Mouse (Mus musculus) liver, postnatal 0 days (tissue): ENCODE results near the gene Ptges3.

Experiments
- CTCF ChIP-seq: sonication (generic); IDR thresholded peaks from 2 replicates; pipeline ENCODE4 v1.5.1; 2016; ENCODE audit warnings: antibody characterized with exemption, low read depth
- EP300 ChIP-seq: IDR thresholded peaks from 2 replicates; pipeline ENCODE4 v1.6.1; 2016; ENCODE audit warnings: antibody characterized with exemption, low read depth, mild to moderate bottlenecking

DNA sequence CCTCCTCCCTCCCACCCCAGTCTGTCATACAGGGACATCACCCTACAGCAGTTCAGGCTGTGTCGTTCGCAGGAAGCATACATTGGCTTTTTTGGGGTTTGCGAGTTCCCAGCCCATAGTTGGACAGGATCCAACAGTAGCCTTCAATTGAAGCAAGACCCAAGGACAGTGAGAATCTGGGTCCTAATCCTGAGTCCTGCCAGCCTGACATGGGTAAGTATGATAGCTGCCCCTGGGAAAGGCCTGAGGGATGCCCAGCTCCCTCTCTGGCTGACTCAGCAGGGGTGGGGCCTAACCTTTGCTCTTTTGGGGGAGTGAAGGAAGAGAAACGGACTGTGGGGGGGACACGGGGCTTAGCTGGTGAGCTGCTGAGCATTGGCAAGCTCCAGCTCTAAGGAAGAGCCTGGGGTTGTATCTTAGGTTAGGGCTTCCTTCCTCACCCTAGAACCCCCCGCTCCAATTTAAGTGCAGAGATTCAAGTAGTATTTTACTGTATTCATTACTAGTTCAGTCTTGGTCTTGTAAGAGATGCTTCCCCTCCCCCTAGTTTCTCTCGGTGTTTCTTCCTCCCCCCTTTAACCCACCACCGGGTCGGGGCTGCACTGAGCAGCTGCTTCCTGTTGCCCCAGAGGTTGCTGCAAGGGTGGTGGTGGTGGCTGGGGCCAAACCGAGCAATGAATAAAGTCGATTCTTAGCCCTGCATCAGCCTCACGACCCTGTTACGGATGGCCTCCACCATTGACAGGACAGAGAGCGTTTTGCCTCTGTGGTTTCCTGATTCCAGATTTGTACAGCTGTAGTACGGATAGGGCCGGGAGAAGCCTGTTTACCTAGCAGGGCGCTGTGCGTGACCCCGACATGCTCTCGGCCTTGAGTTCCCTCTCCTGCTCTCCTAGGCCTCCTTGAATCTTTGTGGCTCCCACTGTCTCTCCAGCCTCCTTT lies 33.1 kb downstream of the Ptges3 start, which contains the start of gene Baz2a:
- TF ChIP-seq CTCF (no peak), EP300 (no peak)
